Mouse (Mus musculus) lung, postnatal 14 days (tissue): ENCODE measurements around the gene Aqp2.

ENCODE experiments used
- DNase-seq: peaks from one replicate; pipeline ENCODE4 v3.0.0; 2021

Gene Aqp2

GRCm38 (mm10) chr15:99631618-99632017, 52.8 kb downstream of the Aqp2 start:
- DNase-seq = no peak
